Mouse (Mus musculus): ENCODE data around the gene Pamr1.

Gene Pamr1

DNA sequence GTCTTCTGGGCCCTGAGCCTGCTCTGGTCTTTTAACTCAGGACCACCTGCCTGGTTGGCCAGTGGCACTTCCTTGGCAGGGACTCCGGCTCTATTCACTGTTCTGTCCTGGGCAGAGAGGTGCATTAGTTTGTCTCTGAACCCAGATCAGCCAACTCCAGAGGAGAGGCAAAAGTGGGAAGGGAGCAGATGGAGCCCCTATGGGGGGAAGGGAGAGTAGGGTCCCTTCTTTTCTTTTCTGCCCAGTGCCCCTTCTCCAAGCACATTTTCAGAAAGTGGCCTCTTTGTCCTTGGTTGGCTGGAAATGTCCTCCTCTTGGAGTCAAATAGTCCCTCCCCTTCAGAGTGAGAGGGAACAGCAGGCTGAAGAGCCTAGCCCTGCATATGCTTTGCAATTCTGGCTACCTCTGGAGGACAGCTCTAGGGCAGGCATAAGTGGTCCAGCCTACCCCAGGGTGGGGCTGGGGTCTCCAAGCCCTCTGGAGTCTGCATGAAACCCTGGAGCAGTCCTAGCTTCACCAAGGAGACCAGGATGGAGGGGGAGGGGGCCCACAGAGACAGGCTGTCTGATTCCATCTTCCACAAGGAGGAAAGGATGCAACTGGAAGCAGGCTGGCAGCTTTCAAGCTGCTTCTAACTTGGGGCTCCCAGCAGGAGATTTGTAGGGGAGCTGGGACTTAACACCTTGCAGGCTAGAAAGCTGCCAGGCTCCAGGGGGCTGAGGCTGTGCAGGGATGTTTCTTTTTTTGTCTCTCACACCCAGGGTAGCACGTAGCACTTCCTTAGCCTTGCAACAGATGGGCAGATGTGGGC, 49.3 kb downstream of the Pamr1 start:
- DNase-seq (ENCODE audit: low spot score in 2 of 2): no peak

DNA sequence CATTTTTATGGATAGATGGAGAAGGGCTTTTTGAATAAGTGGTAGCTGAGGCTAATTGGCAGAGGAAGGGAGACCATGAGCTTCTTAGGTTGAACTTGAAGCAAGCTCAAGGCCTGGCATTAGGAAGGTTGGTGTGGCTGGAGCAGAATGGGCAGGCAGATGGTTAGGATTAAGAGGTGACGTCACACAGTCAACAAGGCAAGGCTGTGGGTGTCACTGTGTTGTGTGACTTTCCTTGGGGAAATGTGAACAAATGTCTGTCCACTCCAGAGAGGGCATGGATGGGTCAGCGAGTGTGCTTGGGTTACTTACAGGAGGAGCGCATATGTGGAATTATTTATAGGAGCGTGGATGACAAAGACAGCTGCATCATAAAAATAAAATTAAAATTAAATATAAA, 50.7 kb downstream of the Pamr1 start:
- no peak for DNase-seq (ENCODE audit: low spot score in 2 of 2)

DNA sequence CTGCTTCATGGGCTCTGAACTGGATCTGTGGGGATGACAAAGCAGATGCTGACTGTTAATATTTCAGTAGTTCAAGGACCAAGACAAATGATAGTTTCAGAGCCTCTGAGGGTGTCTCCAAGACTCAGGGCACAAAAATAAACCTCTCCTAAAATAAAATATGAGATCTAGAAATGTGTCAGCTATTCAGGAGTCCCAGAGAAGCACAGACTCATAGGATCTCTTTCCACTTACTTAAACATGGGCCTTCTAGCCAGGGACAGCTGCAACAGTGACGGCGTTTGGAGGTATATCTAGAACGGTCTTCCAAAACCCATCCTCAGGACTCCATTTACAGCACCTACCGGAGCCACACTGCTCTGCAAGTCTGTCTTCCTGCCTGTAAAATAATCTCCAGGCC, 60.7 kb downstream of the Pamr1 start:
- no peak for DNase-seq (ENCODE audit: low spot score in 2 of 2)

DNA sequence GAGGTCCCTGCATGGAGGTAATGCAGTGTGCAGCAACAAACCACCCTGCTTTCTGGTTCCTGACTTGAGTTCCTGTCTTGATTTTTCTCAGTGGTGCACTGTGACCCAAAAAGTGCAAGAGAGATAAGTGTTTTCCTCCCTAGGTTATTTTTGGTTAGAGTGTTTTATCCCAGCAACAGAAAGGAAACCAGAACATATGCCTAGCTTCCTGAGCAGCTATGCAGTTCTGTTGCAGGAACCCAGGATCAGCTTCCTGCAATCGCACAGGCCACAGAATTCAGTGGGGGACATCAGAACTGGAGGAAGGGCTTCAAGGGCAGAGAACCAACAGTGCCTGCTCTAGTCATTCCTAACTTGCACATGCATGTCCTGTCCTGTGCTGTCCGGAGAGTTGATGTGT, 66.8 kb downstream of the Pamr1 start:
- DNase-seq (ENCODE audit: low spot score in 2 of 2): no peak

DNA sequence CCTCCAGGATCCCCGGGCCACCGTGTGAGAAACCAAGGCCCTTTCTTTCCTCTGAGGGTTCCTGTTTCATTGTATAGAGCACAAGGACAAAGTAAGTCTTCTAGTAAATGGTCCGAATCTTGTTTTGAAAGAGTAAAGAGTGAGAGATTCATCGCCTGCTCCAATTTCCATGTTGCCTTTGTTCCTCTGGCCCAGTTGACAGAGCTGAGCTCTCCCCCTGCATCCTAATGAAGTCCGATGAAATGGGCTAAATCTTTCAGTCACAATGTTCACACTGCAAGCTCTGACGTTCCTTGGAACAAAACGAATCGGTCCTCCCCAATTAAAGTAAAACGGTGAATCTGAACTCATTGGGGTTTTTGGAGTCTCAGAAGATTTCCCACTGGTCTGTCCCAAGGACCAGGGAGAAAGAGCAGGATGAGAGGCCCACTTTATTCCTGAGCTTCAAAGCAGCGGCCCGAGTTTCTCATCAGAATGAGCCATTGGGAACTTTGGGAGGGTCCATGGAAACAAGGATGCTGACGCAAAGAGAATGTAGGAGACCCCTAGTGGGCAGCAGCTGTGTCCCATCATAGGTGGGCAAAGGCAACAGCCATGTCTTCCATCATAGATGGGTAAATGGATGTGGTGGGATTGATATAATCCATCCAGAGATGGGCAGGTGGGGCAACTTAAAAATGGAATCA, 71.1 kb downstream of the Pamr1 start:
- DNase-seq (ENCODE audit: low spot score in 2 of 2): no peak

- DNase-seq (ENCODE audit: low spot score in 2 of 2): no peak
Observed at GRCm38 (mm10) chr2:102622176-102622575, 72.4 kb downstream of the Pamr1 start.

GRCm38 (mm10) chr2:102622943-102623342, 73.1 kb downstream of the Pamr1 start:
- no peak for DNase-seq (ENCODE audit: low spot score in 2 of 2)

DNA sequence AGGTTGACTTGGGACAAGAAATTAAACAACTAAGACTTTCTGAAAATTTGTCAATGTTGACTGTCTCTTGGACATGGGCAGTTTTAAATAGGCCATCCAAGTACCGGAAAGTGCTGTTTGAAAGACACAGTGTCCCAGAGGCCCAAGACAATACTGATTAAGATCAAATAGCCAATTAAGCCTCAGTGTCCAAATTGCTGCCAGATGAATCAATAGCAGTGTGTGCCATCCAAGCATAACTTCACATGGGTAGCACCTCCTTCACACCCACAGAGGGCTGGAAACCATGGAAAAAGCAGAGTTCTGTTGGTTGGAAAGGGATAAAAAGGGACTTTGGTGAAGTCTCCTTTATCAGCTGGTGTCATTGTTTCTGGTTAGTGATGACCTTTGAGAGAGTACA, 74.7 kb downstream of the Pamr1 start:
- no peak for DNase-seq (ENCODE audit: low spot score in 2 of 2)

GRCm38 (mm10) chr2:102632361-102632760, 82.5 kb downstream of the Pamr1 start:
- no peak for DNase-seq (ENCODE audit: low spot score in 2 of 2)

DNA sequence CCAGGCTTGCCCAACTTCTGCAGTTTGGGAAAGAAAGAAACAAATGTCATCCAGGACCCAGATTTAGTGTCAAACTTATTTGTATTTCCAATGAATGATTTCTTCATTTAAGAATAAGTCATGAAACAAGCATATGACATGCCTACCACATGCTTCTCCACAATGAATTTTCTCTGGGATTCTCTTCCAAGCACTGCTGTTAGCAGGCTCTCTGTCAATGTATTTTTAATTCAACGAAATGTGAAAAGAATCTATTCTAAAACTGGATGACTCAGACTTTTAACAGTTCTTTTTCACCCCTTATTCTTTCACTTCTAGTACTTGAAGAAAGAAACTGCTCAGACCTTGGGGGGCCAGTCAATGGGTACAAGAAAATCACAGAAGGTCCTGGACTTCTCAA, 84.2 kb downstream of the Pamr1 start:
- DNase-seq (ENCODE audit: low spot score in 2 of 2): no peak

DNA sequence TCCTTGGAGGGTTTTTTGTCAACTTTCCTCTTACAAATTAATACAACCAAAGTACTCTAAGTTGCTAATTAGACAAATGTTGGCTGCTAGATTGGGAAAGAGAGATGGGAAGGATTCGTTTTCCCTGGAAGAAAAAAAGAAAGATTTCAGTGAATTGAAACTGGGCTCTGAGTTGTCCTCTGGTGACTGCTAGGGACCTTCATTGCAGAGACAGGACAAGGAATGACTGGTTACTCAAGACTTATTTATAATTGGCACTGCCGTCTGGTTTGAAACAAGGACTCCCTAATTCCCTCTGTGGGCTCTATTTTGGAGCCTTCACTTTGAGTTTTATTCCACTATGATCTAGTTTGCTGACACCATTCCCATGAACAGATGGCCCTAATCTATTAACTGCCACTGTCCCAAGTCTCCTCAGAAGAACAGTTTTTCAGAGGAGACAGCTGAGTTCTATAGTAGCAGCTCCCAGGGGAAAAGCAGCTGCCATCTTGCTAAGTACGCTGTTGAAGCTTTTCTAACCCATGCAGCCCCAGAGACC, 85.8 kb downstream of the Pamr1 start:
- no peak for DNase-seq (ENCODE audit: low spot score in 2 of 2)

- DNase-seq (ENCODE audit: low spot score in 2 of 2): no peak
Observed at GRCm38 (mm10) chr2:102636116-102636600, 86.3 kb downstream of the Pamr1 start.

GRCm38 (mm10) chr2:102638140-102638539, 88.3 kb downstream of the Pamr1 start:
- no peak for DNase-seq (ENCODE audit: low spot score in 2 of 2)

- DNase-seq (ENCODE audit: low spot score in 2 of 2): no peak
Observed at GRCm38 (mm10) chr2:102638690-102639089, 88.9 kb downstream of the Pamr1 start.

DNA sequence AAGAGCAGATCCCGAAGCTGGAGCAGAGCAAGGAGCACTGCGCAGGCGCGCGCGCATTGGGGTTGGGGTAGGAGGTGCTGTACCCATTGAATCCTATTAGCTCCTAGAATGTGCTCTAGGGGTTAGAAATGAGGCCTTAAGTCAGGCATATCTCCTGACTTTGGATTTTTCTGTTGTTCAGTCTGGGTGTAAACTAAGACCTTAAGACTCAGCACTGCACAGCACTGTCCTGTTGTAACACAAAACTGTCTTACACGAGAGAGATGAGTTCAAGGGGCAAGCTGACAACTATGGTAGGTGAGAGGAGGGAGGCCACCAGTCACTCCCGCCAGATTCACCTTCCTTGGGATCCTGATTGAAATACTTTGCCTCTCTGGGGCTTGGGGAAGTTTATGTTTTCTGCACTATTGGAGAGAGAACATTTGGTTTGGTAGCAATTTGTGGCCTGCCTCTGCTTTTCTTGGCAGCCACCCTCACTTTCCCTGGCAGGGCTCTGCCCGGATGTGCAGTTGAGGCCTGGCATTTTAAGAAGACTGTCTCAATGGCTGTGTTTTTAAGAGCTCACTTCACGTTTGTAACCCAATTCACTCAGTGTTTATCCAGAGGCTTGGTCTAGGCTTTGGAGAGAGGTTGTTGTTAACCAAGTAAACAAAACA, 99.2 kb downstream of the Pamr1 start:
- no peak for DNase-seq (ENCODE audit: low spot score in 2 of 2)

DNA sequence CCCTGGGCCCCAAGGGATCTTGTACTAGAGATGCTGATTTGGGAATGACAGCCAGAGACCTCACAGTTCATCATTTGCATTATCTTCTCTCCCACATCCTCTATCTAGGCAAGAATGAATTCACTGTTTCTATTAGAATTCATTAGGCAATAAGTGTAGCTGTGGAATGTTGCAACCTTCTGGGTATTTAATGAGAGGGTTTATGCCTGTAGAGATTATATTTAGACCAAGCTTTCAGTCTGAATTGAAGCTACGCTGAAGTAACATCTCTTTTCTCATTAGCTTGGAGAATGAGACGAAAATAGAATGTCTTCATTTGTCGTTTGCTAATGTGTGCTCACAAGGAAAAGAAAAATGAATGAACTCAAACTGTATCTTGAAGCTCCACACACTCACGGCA, 100.5 kb downstream of the Pamr1 start:
- DNase-seq (ENCODE audit: low spot score in 2 of 2): no peak

GRCm38 (mm10) chr2:102655966-102656725, 106.3 kb downstream of the Pamr1 start:
- DNase-seq (ENCODE audit: low spot score in 2 of 2): no peak

- no peak for DNase-seq (ENCODE audit: low spot score in 2 of 2)
Observed at GRCm38 (mm10) chr2:102657726-102658125, 107.9 kb downstream of the Pamr1 start.

GRCm38 (mm10) chr2:102658163-102658660, 108.4 kb downstream of the Pamr1 start, which contains the start of gene Slc1a2:
TSS of gene Slc1a2 (plus strand) at chr2:102658659.
- DNase-seq (ENCODE audit: low spot score in 2 of 2): no peak

DNA sequence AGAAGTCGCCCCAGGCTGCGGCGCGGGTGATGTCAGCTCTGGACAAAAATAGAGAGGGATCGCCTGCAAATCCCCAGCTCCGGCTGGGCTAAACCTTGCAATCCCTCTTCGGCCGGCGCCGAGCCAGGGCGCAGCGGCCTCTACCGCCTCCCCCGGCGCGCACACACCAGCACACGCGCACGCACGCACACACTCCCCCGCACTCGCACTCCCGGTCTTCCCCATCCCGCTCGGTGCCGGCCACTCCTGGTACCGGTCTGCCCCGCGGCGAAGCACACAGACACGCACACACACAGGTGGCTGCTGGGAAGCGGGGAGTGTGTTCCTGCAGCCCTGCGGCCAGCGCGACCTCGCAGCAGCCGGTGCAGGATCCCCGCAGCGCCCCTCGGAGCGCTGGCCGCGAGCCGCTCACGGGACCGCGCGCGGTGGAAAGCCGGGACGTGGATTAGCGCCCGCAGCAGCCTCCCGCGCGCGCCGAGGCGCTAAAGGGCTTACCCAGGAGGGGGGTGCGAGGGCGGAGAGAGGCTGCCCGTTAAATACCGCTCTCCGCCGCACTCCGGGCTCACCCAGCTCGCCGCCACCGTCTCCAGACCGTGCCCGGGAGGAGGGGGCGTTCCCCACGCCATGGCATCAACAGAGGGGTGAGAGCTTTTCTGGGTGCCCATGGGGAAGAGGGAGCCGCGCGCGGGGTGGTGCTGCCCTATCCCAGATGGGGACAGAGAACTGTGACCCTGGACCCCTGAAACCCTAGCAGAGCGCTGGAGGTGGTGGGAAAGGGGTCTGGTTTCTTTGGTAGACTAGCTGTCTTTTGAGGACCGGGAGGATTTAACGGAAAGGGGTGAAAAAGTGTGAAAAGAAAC, 109.1 kb downstream of the Pamr1 start:
- DNase-seq (ENCODE audit: low spot score in 2 of 2): peak in 1 of 2 experiments; percentile 14

DNA sequence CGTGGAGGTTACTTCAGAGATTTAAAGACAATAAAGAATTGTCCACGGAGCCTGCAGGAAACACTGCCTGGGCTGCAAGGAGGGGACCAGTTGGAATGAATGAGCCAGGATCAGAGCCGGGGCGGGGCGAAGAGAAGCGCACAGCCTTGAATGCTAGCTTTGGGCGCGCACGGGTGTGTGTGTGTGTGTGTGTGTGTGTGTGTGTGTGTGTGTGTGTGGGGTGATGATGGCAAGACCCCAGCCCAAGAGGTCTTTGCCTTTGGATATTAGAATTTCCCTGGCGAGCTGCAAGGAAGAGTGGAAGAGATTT, 109.7 kb downstream of the Pamr1 start:
- DNase-seq (ENCODE audit: low spot score in 2 of 2): no peak

Data from urinary bladder, postnatal 36 days (tissue).